Mouse (Mus musculus) kidney, postnatal 10 days (tissue): ENCODE measurements around the gene Casp7.

ENCODE experiments used
- DNase-seq: peaks from one replicate; pipeline ENCODE4 v3.0.0; 2021; ENCODE audit warnings: mixed read lengths

Gene Casp7

DNA sequence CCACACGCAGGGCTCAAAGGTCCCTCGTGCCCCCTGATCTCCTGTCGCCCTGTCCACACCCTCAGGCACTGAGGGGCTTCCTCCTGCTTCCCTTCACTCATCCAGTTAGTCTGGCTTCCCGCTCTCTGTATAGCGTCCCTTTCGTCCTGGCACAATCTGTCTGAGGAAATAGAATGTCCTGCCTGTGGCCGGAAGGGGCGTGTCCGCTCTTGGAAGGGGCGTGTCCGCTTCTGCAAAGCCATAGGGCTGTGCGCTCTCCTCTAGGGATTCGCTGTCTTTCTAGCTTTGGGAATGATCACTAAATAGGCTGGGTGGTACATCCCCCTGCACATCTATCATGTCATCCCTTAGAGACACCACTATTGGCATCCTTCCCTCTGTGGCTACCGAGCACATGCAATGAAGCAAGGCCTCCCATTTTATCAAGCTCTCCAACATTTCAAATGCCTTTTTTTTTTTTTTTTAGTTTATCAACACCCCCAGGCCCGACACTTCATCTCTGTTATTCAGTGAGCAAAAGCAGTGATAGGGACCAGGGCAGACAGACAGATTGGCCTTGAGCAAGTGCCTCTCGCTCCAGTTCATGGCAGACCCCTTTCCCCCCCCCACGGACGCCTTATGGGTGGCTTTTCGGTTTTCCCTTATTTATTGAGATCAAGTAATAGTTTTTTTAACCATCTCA lies 78.1 kb downstream of the Casp7 start:
- DNase-seq, result peak; percentile 60

DNA sequence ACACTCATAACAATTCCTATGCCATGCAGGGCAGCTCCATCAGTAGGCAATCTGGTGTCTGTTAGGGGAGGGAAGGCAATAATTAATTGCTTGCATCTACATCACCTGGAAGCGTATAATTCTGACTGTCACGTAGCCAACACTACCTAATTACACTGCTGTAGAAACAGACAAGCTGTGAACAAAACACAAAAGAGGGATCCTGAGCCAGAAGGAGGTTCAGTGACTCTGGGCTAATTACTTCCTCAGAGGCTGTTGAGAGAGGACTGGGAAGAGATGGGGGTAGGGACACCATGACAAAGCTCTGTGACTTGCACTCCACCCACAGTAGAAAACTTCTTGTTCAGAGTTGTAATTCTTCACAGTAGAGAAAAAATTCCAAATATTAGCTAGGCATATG lies 79.6 kb downstream of the Casp7 start:
- DNase-seq, result no peak

GRCm38 (mm10) chr19:56477253-56477652 lies 80.3 kb downstream of the Casp7 start:
- no peak for DNase-seq

- no peak for DNase-seq
Measured at GRCm38 (mm10) chr19:56477832-56478231, 80.9 kb downstream of the Casp7 start.

DNA sequence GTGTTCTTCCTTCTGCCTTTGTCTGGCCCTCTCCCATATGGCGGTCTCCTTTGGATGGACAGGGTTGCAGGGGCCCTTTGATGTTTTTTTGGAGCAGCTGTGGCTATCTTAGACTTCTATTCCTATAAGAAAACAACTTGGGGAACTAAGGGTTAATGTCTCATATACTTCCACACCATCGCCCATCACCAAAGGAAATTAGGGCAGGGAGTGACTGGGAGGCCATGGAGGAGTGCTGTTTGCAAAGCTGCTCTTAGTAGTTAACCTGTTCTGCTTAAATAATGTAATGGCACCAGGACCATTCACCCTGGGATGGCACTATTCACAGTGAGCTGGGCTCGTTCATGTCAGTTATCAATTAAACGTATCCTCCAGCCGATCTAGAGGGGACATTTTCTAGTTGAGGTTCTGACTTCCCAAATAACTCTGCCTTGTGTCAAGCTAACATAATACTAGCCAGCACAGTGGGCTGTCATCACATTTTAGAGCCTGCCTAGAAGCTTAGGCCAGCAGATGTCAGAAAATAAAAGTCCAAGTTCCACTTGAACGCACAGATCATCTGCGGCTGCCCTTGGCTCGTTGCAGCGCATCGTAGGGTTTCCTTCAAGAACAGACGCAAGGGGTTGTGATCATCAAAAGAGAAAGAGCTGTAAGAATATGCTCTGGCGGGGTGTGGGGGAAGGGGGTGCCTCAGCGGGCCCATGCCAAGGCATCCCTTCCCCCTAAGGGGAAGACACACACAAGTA lies 87.9 kb downstream of the Casp7 start:
- DNase-seq, result no peak

DNA sequence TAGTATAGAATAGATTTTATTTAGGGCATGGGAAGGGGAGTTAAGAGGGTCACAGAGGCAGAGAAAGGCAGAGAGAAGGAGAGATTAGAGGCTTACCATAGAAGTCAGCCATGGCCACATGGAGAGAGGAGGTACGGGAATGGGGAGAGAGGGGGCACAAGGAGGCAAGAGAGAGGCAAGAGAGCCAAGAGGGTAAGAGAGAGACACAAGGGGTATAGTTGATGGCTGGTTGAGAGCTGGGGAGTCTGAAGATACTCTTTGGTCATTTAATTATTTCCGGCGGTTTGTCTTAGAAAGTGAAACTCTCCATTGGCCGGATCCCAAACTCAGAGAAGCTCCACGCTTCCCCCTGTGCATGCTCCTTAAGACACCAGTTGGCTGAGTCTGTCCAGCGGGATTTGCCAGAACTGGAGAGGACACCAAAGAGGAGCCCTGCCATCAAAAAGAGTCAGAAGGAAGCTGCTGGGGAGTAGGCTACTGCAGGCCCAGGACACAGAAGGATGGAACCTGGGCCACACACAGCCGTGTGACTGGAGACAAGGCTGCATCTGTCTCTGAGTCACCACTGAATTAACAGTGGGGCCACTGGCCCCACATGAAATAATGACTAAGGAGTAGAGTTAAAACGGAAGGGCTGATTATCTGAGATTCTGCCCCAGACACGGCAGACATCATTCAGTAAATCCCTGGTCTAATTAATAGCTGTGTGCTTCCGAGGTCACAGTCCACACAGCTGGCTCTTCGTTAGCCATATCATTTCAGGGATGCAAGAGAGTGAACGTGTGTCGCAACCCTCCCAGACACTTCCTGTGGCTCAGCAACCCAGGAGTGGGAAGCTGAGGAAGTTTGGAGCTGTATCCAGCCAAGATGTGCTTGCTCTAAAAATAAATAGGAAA lies 88.7 kb downstream of the Casp7 start:
- peak; percentile 63 for DNase-seq

GRCm38 (mm10) chr19:56486926-56487325 lies 90.0 kb downstream of the Casp7 start:
- DNase-seq, result no peak

- DNase-seq, result no peak
Measured at GRCm38 (mm10) chr19:56487339-56487738, 90.4 kb downstream of the Casp7 start.

DNA sequence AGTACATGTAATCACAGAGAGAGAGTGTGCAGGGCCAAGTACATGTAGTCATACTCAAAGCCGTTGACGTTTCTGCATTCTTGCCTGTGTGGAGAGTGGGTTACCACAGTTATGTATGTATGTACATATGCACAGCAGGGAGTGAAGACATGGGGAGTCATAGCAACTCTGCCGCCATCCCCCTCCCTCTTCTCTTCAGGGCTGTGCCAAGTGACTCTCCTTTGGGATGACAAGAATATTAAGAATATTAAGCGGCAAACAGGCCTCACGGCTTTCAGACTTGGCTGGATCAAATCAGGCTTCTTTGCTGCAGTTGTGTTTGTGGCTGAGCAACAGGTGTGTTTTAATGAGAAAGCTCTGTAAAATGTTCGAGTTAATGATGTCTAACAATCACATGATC lies 92.7 kb downstream of the Casp7 start:
- DNase-seq, result no peak
